Mouse (Mus musculus) hindbrain, postnatal 0 days (tissue): ENCODE results near the gene D630003M21Rik. TPM values are rescaled to one million over a fixed set of nuclear protein-coding genes. Genes with fewer than 3 reads are reported as not detected.

ENCODE experiments used
- ATAC-seq: fragments of 200-750 bp; cut with Nextera tagmentation; 2 replicates; pipeline ENCODE4 v1.8.0; 2017; ENCODE audit warnings: mild to moderate bottlenecking, moderate TSS enrichment, moderate library complexity
- DNase-seq: peaks from one replicate; pipeline ENCODE4 v3.0.0-alpha.2; 2015; ENCODE audit warnings: low spot score
- H3K27ac ChIP-seq: fragments of 300-500 bp; sonication (generic); 2 replicates; pipeline ENCODE4 v1.5.1; 2014; ENCODE audit warnings: mild to moderate bottlenecking
- H3K27me3 ChIP-seq: fragments of 300-500 bp; sonication (generic); 2 replicates; pipeline ENCODE4 v1.6.1; 2014; ENCODE audit warnings: low read length, mixed read lengths; ENCODE audit not compliant: insufficient read depth
- H3K36me3 ChIP-seq: fragments of 300-500 bp; sonication (generic); 2 replicates; pipeline ENCODE4 v1.6.1; 2014; ENCODE audit warnings: low read length, mixed read lengths; ENCODE audit not compliant: insufficient read depth
- H3K4me1 ChIP-seq: fragments of 300-500 bp; sonication (generic); 2 replicates; pipeline ENCODE4 v1.6.1; 2014; ENCODE audit warnings: antibody characterized with exemption, low read length, mixed read lengths; ENCODE audit not compliant: insufficient read depth
- H3K4me2 ChIP-seq: fragments of 300-500 bp; sonication (generic); 2 replicates; pipeline ENCODE4 v1.6.1; 2014; ENCODE audit warnings: low read depth, mild to moderate bottlenecking, low read length, moderate library complexity, mixed read lengths
- H3K4me3 ChIP-seq: fragments of 300-500 bp; sonication (generic); 2 replicates; pipeline ENCODE4 v1.5.1; 2014; ENCODE audit warnings: low read length
- H3K9ac ChIP-seq: fragments of 300-500 bp; sonication (generic); replicated peaks from 2 replicates; pipeline ENCODE4 v1.6.1; 2014; ENCODE audit warnings: mild to moderate bottlenecking, low read length, moderate library complexity, mixed read lengths
- H3K9me3 ChIP-seq: fragments of 300-500 bp; sonication (generic); 2 replicates; pipeline ENCODE4 v1.6.1; 2016; ENCODE audit warnings: low read length, mixed read lengths
- CTCF ChIP-seq: IDR thresholded peaks from 2 replicates; pipeline ENCODE4 v1.5.1; 2016; ENCODE audit warnings: antibody characterized with exemption, control low read depth, low read depth
- WGBS: fragments of 180-500 bp; shearing (Covaris S2); extraction: QIAGEN DNeasy Blood & Tissue Kit; methylation state at CpG from one replicate; pipeline ENCODE4 v1.1.7; 2014; 5-methylcytosine and 5-hydroxymethylcytosine counted together
- microRNA-seq, 2 experiments: library from miRNA; unstranded; fragments of <30 nt; microRNA quantifications; one replicate each; pipeline ENCODE4; 2016
- polyA plus RNA-seq: library from polyadenylated mRNA; unstranded; fragments of >200 nt; fragmentation: Nextera tagmentation; extraction: Ambion mirVana; gene quantifications from 2 replicates; pipeline ENCODE4 v1.2.1, GENCODE M21; 2015
- total RNA-seq: library from RNA; depleted of rRNA; stranded (reverse); fragments of >200 nt; gene quantifications from 2 replicates; pipeline ENCODE4 v1.2.3, GENCODE M21; 2014; rRNA removed

Gene D630003M21Rik
- total and polyA plus RNA-seq, 2 experiments from 2014 or later: 2.3 to 7.8 TPM

GRCm38 (mm10) chr2:158133050-158133449 is 96.0 kb downstream of the D630003M21Rik start:
- 0 out of 2 replicates have a peak, but pooled peaks cover 3% of the 10 kb centered on the region for H3K4me1 ChIP-seq
- H3K4me2 ChIP-seq: no peak overlapping the region
- H3K9ac ChIP-seq: no peak overlapping the region
- no peak for TF ChIP-seq CTCF
- H3K36me3 ChIP-seq: no peaks in the 10 kb centered on the region
- ATAC-seq (no peak), DNase-seq (no peak)
- 79% methylated on average over 6 of the region's 6 CpGs for WGBS
- H3K4me3 ChIP-seq: no peak overlapping the region
- H3K27me3 ChIP-seq: no peaks in the 10 kb centered on the region; the same call in 1 of the 2 replicates
- H3K9me3 ChIP-seq: no peaks in the 10 kb centered on the region
- H3K27ac ChIP-seq: no peak overlapping the region

Small RNA genes within 50 kb of the gene (microRNA-seq; reads per million reads assigned to microRNA genes)
- 0.18 to 0.36 reads per million in 2 experiments for gene Mir7685

Other genes starting within 250 kb of the D630003M21Rik start
- gene Tti1, start 200.8 kb downstream of the D630003M21Rik start, total RNA-seq: 18.2 and 19.4 TPM in 2 replicates
- 9.5 and 10.3 TPM in 2 replicates for gene Tti1, start 200.8 kb downstream of the D630003M21Rik start, polyA plus RNA-seq
- 26.3 and 31.3 TPM in 2 replicates for gene Rprd1b, start 200.7 kb downstream of the D630003M21Rik start, total RNA-seq
- 19.8 and 20.4 TPM in 2 replicates for gene Rprd1b, start 200.7 kb downstream of the D630003M21Rik start, polyA plus RNA-seq
- 13.6 and 14.4 TPM in 2 replicates for gene Tgm2, start 82.8 kb downstream of the D630003M21Rik start, total RNA-seq
- gene Tgm2, start 82.8 kb downstream of the D630003M21Rik start, polyA plus RNA-seq: 6.5 and 7.1 TPM in 2 replicates
- not detected in 2 replicates for gene Bpi, start 28.9 kb upstream of the D630003M21Rik start, total RNA-seq
- not detected in 2 replicates for gene Bpi, start 28.9 kb upstream of the D630003M21Rik start, polyA plus RNA-seq
- gene Lbp, start 77.3 kb upstream of the D630003M21Rik start, total RNA-seq: 6.0 and 10.4 TPM in 2 replicates
- gene Lbp, start 77.3 kb upstream of the D630003M21Rik start, polyA plus RNA-seq: 10.3 and 13.2 TPM in 2 replicates
- 134 and 169 TPM in 2 replicates for gene Snhg11, start 146.4 kb upstream of the D630003M21Rik start, total RNA-seq
- 521 and 663 TPM in 2 replicates for gene Snhg11, start 146.4 kb upstream of the D630003M21Rik start, polyA plus RNA-seq
- gene Ralgapb, start 180.6 kb upstream of the D630003M21Rik start, total RNA-seq: 44.9 and 66.1 TPM in 2 replicates
- gene Ralgapb, start 180.6 kb upstream of the D630003M21Rik start, polyA plus RNA-seq: 16.3 and 17.8 TPM in 2 replicates